Mouse (Mus musculus) heart, adult 2 months (tissue): ENCODE measurements around the gene Olfr323. TPM values are rescaled to one million over a fixed set of nuclear protein-coding genes. Genes with fewer than 3 reads are reported as not detected.

Source experiments
- DNase-seq, 2 experiments: peaks; one replicate each; pipeline ENCODE4 v3.0.0; 2021
- H3K27ac ChIP-seq: fragments of 200-600 bp; 2 replicates; pipeline ENCODE4 v1.8.1; 2022
- H3K27me3 ChIP-seq: fragments of 200-500 bp; 2 replicates; pipeline ENCODE4 v1.6.1; 2012; ENCODE audit warnings: mild to moderate bottlenecking, low read length, inconsistent platforms, mixed read lengths; ENCODE audit not compliant: control insufficient read depth, insufficient read depth
- H3K36me3 ChIP-seq: fragments of 200-500 bp; 2 replicates; pipeline ENCODE4 v1.6.1; 2012; ENCODE audit warnings: low read length, inconsistent platforms; ENCODE audit not compliant: control insufficient read depth, insufficient read depth
- H3K4me1 ChIP-seq: fragments of 200-500 bp; 2 replicates; pipeline ENCODE4 v1.6.1; 2011; ENCODE audit warnings: low read length; ENCODE audit not compliant: control insufficient read depth, insufficient read depth
- H3K4me3 ChIP-seq: fragments of 200-600 bp; 2 replicates; pipeline ENCODE4 v1.8.1; 2022
- H3K79me2 ChIP-seq: fragments of 200-500 bp; replicated peaks from 2 replicates; pipeline ENCODE4 v1.6.1; 2012; ENCODE audit warnings: mild to moderate bottlenecking, inconsistent platforms, low read length, moderate library complexity, mixed read lengths; ENCODE audit not compliant: control insufficient read depth, insufficient read depth
- H3K9ac ChIP-seq: fragments of 200-500 bp; 2 replicates; pipeline ENCODE4 v1.6.1; 2012; ENCODE audit warnings: low read depth, mild to moderate bottlenecking, control low read depth, inconsistent platforms, low read length, mixed read lengths
- CTCF ChIP-seq: fragments of 200-600 bp; IDR thresholded peaks from 2 replicates; pipeline ENCODE4 v1.8.1; 2022; ENCODE audit warnings: antibody characterized with exemption, mild to moderate bottlenecking, moderate library complexity
- EP300 ChIP-seq: fragments of 200-500 bp; IDR thresholded peaks from 2 replicates; pipeline ENCODE4 v1.6.1; 2011; ENCODE audit warnings: low read depth, low read length, control low read depth; ENCODE audit not compliant: insufficient read depth
- POLR2A ChIP-seq: fragments of 200-500 bp; IDR thresholded peaks from 2 replicates; pipeline ENCODE4 v1.6.1; 2011; ENCODE audit warnings: mild to moderate bottlenecking, low read depth, low read length, control low read depth; ENCODE audit not compliant: insufficient read depth
- WGBS: fragments of 180-500 bp; shearing (Covaris S2); methylation state at CpG from one replicate; pipeline ENCODE4 v1.1.7; 2018; 5-methylcytosine and 5-hydroxymethylcytosine counted together
- intact Hi-C: fragments of 180-260 bp; cut with DNase I; formaldehyde crosslinking; loops from one replicate; pipeline ENCODE4 v1.15.1; 2025
- polyA plus RNA-seq: library from polyadenylated mRNA; depleted of rRNA; stranded (reverse); fragments of >200 nt; gene quantifications from 2 replicates; pipeline ENCODE4 v1.2.3, GENCODE M21; 2012
- total RNA-seq, 2 experiments: library from RNA; stranded (reverse); gene quantifications; 2 replicates each; pipeline ENCODE4 v1.2.3; 2021

Olfr323 gene
- total and polyA plus RNA-seq, 3 experiments = not detected

- DNase-seq = no peak
- intact Hi-C loops = loop anchor here (5.0 to 10.0 kb wide), 2 partner anchors 140 to 333 kb away; partner anchors contain the start of gene Olfr332
- Histone ChIP-seq H3K4me1 (no peaks in the 10 kb centered on the region), H3K9ac (no peak overlapping the region), H3K27me3 (no peaks in the 10 kb centered on the region; the same call in 1 of the 2 replicates), H3K79me2 (no peaks in the 10 kb centered on the region), H3K36me3 (no peaks in the 10 kb centered on the region), H3K27ac (no peak overlapping the region), H3K4me3 (no peak overlapping the region)
- TF ChIP-seq POLR2A = no peak
- WGBS = 46% methylated on average over 4 of the region's 4 CpGs
Observed at GRCm38 (mm10) chr11:58634878-58635277, 4.6 kb upstream of the Olfr323 start.

GRCm38 (mm10) chr11:58626146-58626545 lies 4.2 kb downstream of the Olfr323 start:
- Histone ChIP-seq H3K4me1 (no peaks in the 10 kb centered on the region), H3K9ac (no peak overlapping the region), H3K27me3 (no peaks in the 10 kb centered on the region), H3K36me3 (no peaks in the 10 kb centered on the region), H3K4me3 (no peak overlapping the region), H3K27ac (no peak overlapping the region), H3K79me2 (no peaks in the 10 kb centered on the region)
- intact Hi-C loops = no loop called here
- 61% methylated on average over 4 of the region's 4 CpGs for WGBS
- TF ChIP-seq CTCF = no peak
- no peak for TF ChIP-seq EP300
- no peak for TF ChIP-seq POLR2A
- no peak for DNase-seq

GRCm38 (mm10) chr11:58618793-58619192 lies 11.5 kb downstream of the Olfr323 start:
- H3K79me2 ChIP-seq = no peaks in the 10 kb centered on the region
- peaks cover 4% of the 10 kb centered on the region; the same call in 1 of the 2 replicates for H3K4me1 ChIP-seq
- no peaks in the 10 kb centered on the region for H3K36me3 ChIP-seq
- H3K27ac ChIP-seq = no peak overlapping the region
- H3K9ac ChIP-seq = no peak overlapping the region
- no peaks in the 10 kb centered on the region for H3K27me3 ChIP-seq
- no peak overlapping the region for H3K4me3 ChIP-seq
- intact Hi-C loops = no loop called here
- TF ChIP-seq EP300 (no peak), POLR2A (no peak), CTCF (no peak)
- WGBS = 69% methylated on average over 6 of the region's 6 CpGs
- no peak for DNase-seq

GRCm38 (mm10) chr11:58618369-58618768 lies 11.9 kb downstream of the Olfr323 start:
- no peak overlapping the region for H3K4me3 ChIP-seq
- no peak overlapping the region for H3K27ac ChIP-seq
- H3K27me3 ChIP-seq = no peaks in the 10 kb centered on the region
- intact Hi-C loops = no loop called here
- TF ChIP-seq EP300 (0 out of 2 replicates have a peak, but pooled peaks have one; percentile 19), CTCF (no peak), POLR2A (no peak)
- no peaks in the 10 kb centered on the region for H3K36me3 ChIP-seq
- DNase-seq = peak in 1 of 2 experiments; percentile 14
- H3K4me1 ChIP-seq = peaks cover 4% of the 10 kb centered on the region; the same call in 1 of the 2 replicates
- no peaks in the 10 kb centered on the region for H3K79me2 ChIP-seq
- 36% methylated on average over 3 of the region's 3 CpGs for WGBS
- no peak overlapping the region for H3K9ac ChIP-seq

GRCm38 (mm10) chr11:58615975-58616374 lies 14.3 kb downstream of the Olfr323 start, which contains the start of gene 2210407C18Rik:
Gene 2210407C18Rik (minus strand): TSS chr11:58616075.
- H3K36me3 ChIP-seq = no peaks in the 10 kb centered on the region
- 83% methylated on average over 4 of the region's 4 CpGs for WGBS
- intact Hi-C loops = no loop called here
- H3K4me1 ChIP-seq = peaks cover 4% of the 10 kb centered on the region; the same call in 1 of the 2 replicates
- H3K79me2 ChIP-seq = no peaks in the 10 kb centered on the region
- no peak for DNase-seq
- TF ChIP-seq POLR2A (no peak), CTCF (no peak), EP300 (no peak)
- H3K27me3 ChIP-seq = no peaks in the 10 kb centered on the region
- no peak within 1 kb of the TSS for H3K4me3 ChIP-seq
- no peak within 1 kb of the TSS for H3K27ac ChIP-seq
- H3K9ac ChIP-seq = no peak within 1 kb of the TSS

GRCm38 (mm10) chr11:58614526-58614925 lies 15.8 kb downstream of the Olfr323 start:
- Histone ChIP-seq H3K27me3 (no peaks in the 10 kb centered on the region), H3K27ac (no peak overlapping the region), H3K79me2 (no peaks in the 10 kb centered on the region), H3K4me1 (peaks cover 4% of the 10 kb centered on the region; the same call in 1 of the 2 replicates), H3K9ac (no peak overlapping the region), H3K36me3 (no peaks in the 10 kb centered on the region), H3K4me3 (no peak overlapping the region)
- TF ChIP-seq POLR2A = no peak
- intact Hi-C loops = no loop called here
- no peak for DNase-seq
